Mouse (Mus musculus) layer of hippocampus, adult 8-10 months (tissue): ENCODE results near the gene Sec16a. TPM values are rescaled to one million over a fixed set of nuclear protein-coding genes. Genes with fewer than 3 reads are reported as not detected.

ENCODE experiments used
- DNase-seq, 2 experiments: peaks; one replicate each; pipeline ENCODE4 v3.0.0; 2022; ENCODE audit warnings: low spot score in 2 of 2
- total RNA-seq, 4 experiments: library from RNA; stranded (reverse); gene quantifications; 2 replicates each; pipeline ENCODE4 v1.2.4; 2022

Gene Sec16a
- total RNA-seq, 4 experiments from 2014 or later, result 48.2 to 56.5 (median 54.5) TPM

DNA sequence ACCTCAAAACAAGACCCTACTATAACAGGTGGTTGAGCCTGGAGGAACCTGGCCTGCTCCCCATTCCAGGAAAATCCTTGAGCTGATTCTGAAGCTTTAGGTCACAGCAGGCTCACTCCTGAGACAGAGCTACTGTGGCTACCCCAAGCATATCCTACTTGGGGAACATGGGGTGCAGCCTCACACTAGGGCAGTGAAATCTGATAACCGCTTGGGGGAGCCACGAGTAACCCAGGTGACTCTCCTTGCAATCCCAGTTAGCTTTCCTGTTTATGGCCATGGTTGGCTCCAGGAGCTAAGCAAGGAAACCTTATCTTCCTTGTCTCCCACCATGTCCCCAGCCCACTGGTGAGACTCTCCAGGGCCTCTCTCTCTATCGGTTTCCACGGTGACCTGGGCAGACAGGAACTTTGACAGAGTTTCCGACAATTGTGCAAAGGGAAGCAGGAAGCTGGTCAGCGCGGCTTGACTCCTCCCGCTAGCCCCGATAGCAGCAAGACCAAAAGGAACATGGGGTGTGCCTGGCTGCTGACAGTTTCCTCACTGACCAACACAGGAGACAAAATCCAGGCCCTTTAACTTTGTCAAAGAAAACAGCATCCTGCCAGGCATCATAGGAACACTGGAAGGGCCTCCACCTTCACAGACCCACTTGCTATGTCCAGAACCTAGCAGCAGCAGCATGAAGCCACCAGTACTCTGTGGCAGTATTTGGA is 29.9 kb upstream of the Sec16a start:
- no peak for DNase-seq

- DNase-seq, result no peak
Measured at GRCm38 (mm10) chr2:26472312-26473090, 27.5 kb upstream of the Sec16a start.

DNA sequence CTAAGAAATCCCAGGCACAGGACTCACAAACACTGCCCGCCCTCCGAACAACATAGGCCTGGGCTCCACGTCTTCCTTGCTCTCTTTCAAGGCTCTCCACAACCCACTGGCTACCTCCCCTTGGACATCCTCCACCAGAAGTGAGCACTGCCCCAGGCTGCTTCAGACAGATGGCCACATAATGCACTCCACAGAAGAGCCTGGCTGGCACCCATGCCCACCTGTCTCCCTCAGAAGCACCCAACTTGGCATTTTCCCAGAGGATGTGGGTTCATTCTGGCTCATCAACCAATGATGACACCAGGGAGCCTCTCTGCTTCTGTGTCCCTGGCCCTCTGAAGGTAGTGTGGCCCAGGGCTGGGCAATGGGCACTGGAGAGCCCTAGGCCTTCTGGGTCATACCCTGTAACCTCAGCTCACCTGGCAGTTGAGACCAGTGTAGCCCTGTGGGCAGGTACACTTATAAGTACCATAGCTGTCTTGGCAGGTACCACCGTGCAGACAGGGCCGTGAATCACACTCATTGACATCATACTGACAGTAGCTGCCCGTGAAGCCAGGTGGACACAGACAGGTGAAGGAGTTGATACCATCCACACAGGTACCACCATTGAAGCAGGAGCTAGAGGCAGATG is 26.8 kb upstream of the Sec16a start:
- DNase-seq, result no peak

DNA sequence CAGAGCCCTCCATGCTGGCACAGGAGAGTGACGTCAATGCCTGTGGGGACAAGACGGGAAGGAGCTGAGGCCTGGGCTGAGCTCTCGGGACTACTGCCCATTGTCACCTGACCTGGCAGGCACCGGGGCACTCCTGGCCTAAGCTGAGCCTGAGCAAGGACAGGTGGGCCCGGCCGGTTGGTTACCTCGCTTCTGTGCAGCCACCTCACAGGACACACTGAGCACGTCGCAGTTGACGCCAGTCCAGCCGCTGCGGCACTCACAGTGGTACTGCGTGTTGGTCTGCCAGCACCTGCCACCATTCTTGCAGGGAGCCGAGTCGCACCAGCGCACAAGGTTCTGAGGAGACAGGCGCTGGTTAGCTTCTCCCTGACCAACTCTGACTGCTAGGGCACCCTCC is 26.0 kb upstream of the Sec16a start:
- no peak for DNase-seq

- no peak for DNase-seq
Measured at GRCm38 (mm10) chr2:26468376-26468775, 23.4 kb upstream of the Sec16a start.

DNA sequence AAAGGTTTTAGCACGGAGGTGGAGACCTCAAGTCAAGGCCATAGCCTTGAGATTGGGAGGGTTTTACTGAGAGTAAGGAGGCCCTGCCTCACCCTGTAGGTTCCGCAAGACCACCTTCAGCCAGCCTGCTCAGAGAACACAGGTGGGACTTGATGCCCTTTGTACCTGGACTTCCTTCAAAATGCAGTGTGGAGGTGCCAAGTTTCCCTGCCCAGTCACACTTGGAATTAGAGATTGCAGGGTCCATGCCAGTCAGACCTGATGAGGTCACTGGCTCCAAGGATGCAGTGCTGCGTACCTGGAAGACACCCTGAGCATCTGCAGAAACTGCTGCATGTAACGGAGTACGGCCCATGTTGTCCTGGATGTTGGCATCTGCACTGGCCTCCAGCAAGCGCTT is 18.4 kb upstream of the Sec16a start:
- DNase-seq, result no peak

DNA sequence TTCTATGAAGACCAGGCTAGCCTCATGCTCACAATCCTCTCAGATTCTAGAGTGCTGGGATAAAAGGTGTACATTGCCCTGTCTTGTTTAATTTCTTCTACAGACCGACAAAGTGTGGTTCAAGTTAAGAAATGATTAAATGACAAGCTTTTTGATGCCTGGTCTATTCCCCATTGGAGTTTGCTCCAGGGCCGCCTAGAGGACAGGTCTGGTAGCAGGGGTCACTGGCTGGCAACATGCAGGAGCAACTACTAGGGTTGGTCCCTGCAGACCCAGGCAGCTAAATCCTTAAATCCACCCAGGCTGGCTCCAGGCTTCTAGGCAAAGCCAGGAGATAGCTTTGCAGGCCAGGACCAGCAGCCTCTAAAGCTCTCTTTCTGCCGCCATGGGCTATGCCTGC is 18.0 kb upstream of the Sec16a start:
- DNase-seq, result no peak

DNA sequence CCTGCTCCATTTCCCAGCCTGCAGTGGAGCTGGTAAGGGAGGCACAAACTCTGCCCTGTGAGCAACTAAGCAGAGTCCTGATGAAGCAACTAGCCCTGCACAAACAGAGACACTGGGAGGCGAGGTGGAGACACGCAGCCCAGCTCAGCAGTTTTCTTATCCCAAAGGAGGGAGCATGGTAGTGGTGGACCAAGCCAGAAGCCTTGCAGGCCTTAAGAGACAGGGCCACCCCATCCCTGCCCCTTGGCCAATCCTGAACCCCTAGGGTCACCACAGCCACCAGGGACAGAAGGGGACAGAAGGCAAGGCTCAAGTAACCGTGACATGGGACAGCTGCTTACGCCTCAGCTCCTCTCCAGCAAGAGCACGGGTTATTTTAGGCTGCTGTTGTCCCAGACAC is 16.7 kb upstream of the Sec16a start:
- no peak for DNase-seq

- no peak for DNase-seq
Measured at GRCm38 (mm10) chr2:26460837-26461236, 15.8 kb upstream of the Sec16a start.

DNA sequence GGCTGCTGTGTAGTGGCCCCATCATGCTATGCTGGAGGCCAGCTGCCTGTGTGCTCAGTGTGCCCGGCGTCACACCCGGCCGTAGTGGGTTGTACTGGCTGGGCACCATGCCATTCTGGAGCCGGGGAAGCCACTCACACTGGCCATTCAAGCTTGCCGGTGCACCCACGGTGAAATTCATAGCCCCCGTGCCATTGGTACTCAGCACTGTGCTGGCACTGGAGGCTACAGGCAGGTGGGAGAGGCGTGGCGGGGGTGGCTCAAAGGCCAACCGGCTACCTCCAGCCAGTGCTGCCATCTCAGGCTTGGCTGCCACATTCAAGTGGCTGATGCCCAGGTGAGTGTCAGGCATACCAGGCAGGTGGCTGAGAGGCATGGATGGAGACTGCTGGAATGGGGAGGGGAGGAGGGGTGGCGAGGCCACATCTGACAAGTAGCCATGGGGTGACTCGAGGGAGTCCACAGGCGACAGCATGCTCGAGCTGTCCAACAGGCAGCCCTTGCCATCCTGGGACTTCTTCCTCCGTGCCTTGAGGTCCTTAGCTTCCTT is 15.2 kb upstream of the Sec16a start:
- no peak for DNase-seq

DNA sequence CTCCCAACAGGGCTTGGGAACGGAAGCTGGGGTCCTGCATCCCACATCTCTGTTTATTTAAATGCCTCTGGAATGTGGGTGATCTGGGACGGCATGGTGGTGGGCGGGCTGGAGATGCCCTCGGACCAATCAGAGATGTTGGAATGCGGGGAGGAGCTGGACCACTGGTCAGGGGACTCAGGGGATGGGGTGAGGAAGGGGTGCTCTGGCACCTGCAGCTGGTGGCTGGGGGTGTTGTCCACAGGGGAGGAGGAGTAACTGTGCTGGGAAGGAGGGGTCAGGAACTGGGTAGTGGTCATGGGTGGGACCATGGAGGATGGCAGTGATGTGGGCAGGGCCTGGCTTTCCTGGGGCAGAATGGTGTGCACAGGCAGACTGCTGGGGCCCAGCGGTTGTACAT is 14.5 kb upstream of the Sec16a start:
- DNase-seq, result no peak

- no peak for DNase-seq
Measured at GRCm38 (mm10) chr2:26458402-26459124, 13.5 kb upstream of the Sec16a start.

- peak; percentile 68 to 87 for DNase-seq
Measured at GRCm38 (mm10) chr2:26449121-26450060, 4.4 kb upstream of the Sec16a start.

GRCm38 (mm10) chr2:26447451-26447850 is 2.4 kb upstream of the Sec16a start:
- DNase-seq, result no peak

GRCm38 (mm10) chr2:26446671-26447070 is 1.7 kb upstream of the Sec16a start:
- no peak for DNase-seq

DNA sequence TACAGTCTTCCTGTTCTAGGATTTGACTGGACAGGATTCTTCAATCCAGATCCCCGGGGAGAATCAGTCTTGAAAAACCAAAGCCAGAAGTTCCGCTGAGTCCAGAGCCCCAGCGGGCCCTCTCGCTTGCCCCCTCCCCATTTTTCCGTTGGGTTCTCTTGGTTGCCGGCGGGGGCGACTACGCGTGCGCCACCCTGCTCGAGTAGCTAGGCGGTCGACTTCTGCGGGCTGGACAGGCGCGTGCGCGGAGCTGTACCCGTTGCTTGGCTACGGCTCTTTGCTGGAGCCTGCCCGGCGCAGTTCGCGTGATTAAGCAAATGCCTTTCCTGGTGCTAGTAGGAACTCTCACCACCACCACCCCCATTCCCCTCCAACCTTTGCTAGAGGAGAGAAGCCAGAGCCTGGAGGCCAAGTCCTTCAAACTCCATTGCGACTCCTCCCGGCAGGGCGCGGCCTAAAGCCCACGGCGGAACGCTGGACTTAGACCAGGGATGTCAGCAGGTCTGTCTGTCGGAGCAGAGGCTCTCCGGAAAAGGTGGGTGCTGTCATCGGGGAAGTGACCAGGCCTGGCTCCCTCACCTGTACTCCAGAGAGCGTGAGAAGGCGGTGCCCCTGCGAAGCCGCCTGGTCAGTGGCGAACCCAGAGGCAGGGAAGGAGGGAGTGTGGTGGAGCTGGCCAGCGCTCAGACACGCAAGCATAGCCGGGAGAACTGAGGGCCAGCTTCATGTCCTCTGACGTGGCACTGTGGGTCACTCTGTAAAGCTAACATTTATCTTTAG is 840 bp upstream of the Sec16a start:
- peak; percentile 94 to 95 for DNase-seq

GRCm38 (mm10) chr2:26444368-26444767 is 648 bp downstream of the Sec16a start:
- no peak for DNase-seq

GRCm38 (mm10) chr2:26443876-26444275 is 1.1 kb downstream of the Sec16a start:
- no peak for DNase-seq

GRCm38 (mm10) chr2:26442843-26443242 is 2.2 kb downstream of the Sec16a start:
- DNase-seq, result no peak

GRCm38 (mm10) chr2:26441688-26442087 is 3.3 kb downstream of the Sec16a start:
- no peak for DNase-seq
